Mouse (Mus musculus) forebrain, postnatal 0 days (tissue): Measurements from ENCODE around the gene Lrrc26. TPM values are rescaled to one million over a fixed set of nuclear protein-coding genes. Genes with fewer than 3 reads are reported as not detected.

ENCODE experiments used
- ATAC-seq: fragments of 200-750 bp; cut with Nextera tagmentation; 2 replicates; pipeline ENCODE4 v1.8.0; 2017; ENCODE audit warnings: mild to moderate bottlenecking, moderate library complexity
- DNase-seq: peaks from one replicate; pipeline ENCODE4 v3.0.0-alpha.2; 2015
- H3K27ac ChIP-seq: fragments of 300-500 bp; sonication (generic); 2 replicates; pipeline ENCODE4 v1.5.1; 2014; ENCODE audit warnings: low read depth, mild to moderate bottlenecking, antibody characterized with exemption, low read length, moderate library complexity, mixed read lengths
- H3K27me3 ChIP-seq: fragments of 300-500 bp; sonication (generic); 2 replicates; pipeline ENCODE4 v1.6.1; 2014; ENCODE audit warnings: mild to moderate bottlenecking, low read length, mixed read lengths; ENCODE audit not compliant: insufficient read depth
- H3K36me3 ChIP-seq: fragments of 300-500 bp; sonication (generic); 2 replicates; pipeline ENCODE4 v1.6.1; 2014; ENCODE audit warnings: mild to moderate bottlenecking, moderate library complexity; ENCODE audit not compliant: insufficient read depth
- H3K4me1 ChIP-seq: fragments of 300-500 bp; sonication (generic); 2 replicates; pipeline ENCODE4 v1.6.1; 2014; ENCODE audit warnings: antibody characterized with exemption; ENCODE audit not compliant: insufficient read depth
- H3K4me2 ChIP-seq: fragments of 300-500 bp; sonication (generic); 2 replicates; pipeline ENCODE4 v1.6.1; 2014; ENCODE audit warnings: low read depth, mild to moderate bottlenecking, moderate library complexity
- H3K4me3 ChIP-seq: fragments of 300-500 bp; sonication (generic); 2 replicates; pipeline ENCODE4 v1.5.1; 2014; ENCODE audit warnings: low read depth, low read length, mixed read lengths
- H3K9ac ChIP-seq: fragments of 300-500 bp; sonication (generic); 2 replicates; pipeline ENCODE4 v1.6.1; 2014; ENCODE audit warnings: mild to moderate bottlenecking
- H3K9me3 ChIP-seq: fragments of 300-500 bp; sonication (generic); 2 replicates; pipeline ENCODE4 v1.6.1; 2016; ENCODE audit warnings: low read length
- CTCF ChIP-seq: sonication (generic); IDR thresholded peaks from 2 replicates; pipeline ENCODE4 v1.5.1; 2016; ENCODE audit warnings: antibody characterized with exemption, control low read depth, low read depth
- WGBS: fragments of 180-500 bp; shearing (Covaris S2); extraction: QIAGEN DNeasy Blood & Tissue Kit; methylation state at CpG from one replicate; pipeline ENCODE4 v1.1.7; 2014; 5-methylcytosine and 5-hydroxymethylcytosine counted together
- polyA plus RNA-seq: library from polyadenylated mRNA; unstranded; fragments of >200 nt; fragmentation: Nextera tagmentation; extraction: Ambion mirVana; gene quantifications from 2 replicates; pipeline ENCODE4 v1.2.1, GENCODE M21; 2015
- total RNA-seq: library from RNA; depleted of rRNA; stranded (reverse); fragments of >200 nt; gene quantifications from 2 replicates; pipeline ENCODE4 v1.2.3, GENCODE M21; 2014; rRNA removed

Lrrc26 gene
- total RNA-seq (not detected in 2 replicates), polyA plus RNA-seq (0.15 TPM in 1 of 2 replicates, not detected in the other)

DNA sequence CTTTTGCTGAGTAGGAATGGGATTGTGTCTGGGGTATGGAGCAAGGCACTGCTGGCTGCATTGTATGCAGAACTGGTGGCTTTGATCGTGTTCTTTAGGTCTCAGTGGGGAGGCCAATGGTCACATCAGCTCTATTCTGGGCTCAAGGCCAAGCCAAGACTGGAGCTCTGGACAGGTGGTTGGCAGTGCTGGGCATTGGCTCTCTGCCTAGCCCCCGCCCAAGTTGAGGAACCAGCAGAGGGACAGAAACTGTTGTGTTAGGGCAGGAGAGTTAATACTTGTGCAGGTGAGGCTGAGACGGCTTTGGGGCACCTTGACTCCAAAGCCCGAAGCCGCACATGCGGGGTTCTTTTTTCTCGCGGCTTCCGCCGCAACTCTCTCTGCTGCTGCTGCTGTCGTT, at the start of gene Lrrc26:
Gene Lrrc26 (plus strand): TSS at position 265 of the 400 bp plus-strand sequence.
- WGBS, result 7% methylated on average over 11 of the region's 11 CpGs
- no peaks in the 10 kb centered on the region for H3K9me3 ChIP-seq
- ATAC-seq, result no peak
- H3K4me3 ChIP-seq, result peak within 1 kb of the TSS; percentile 28
- no peak for TF ChIP-seq CTCF
- H3K4me1 ChIP-seq, result peaks cover 8% of the 10 kb centered on the region; the same call in 1 of the 2 replicates
- H3K27me3 ChIP-seq, result peaks cover 39% of the 10 kb centered on the region
- peaks cover 23% of the 10 kb centered on the region for H3K36me3 ChIP-seq
- peak within 1 kb of the TSS; percentile 60 for H3K4me2 ChIP-seq
- no peak for DNase-seq
- H3K9ac ChIP-seq, result peak within 1 kb of the TSS; percentile 48
- no peak within 1 kb of the TSS for H3K27ac ChIP-seq

DNA sequence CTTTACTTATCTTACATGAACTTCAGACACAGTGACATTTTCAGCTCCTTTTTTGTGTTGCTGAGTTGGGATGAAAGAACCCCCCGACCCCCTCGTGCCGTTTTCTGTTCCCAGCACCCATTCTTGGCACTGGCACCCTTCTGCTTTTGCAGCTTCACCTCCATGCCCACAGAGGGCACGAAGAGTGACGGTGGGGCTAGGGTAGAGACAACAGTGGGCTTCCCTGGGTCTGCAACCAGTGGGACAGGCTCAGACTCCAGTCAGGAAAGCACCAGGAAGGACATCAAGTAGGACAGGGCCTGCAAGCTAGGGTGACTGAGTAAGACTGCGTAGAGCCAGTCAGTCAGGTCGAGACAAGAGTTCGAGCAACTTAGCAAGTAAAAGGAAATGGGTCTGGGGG, 49.4 kb upstream of the Lrrc26 start:
- no peak for DNase-seq
- Histone ChIP-seq H3K9me3 (no peaks in the 10 kb centered on the region), H3K36me3 (peaks cover 17% of the 10 kb centered on the region), H3K27ac (peak overlapping the region; percentile 82; the same call in 1 of the 2 replicates), H3K27me3 (no peaks in the 10 kb centered on the region), H3K4me3 (peak overlapping the region; percentile 70), H3K9ac (no peak overlapping the region), H3K4me2 (peak overlapping the region; percentile 89), H3K4me1 (peaks cover 6% of the 10 kb centered on the region)
- TF ChIP-seq CTCF, result no peak
- no peak; the same call in 1 of the 2 replicates for ATAC-seq
- 46% methylated on average over 8 of the region's 8 CpGs for WGBS

DNA sequence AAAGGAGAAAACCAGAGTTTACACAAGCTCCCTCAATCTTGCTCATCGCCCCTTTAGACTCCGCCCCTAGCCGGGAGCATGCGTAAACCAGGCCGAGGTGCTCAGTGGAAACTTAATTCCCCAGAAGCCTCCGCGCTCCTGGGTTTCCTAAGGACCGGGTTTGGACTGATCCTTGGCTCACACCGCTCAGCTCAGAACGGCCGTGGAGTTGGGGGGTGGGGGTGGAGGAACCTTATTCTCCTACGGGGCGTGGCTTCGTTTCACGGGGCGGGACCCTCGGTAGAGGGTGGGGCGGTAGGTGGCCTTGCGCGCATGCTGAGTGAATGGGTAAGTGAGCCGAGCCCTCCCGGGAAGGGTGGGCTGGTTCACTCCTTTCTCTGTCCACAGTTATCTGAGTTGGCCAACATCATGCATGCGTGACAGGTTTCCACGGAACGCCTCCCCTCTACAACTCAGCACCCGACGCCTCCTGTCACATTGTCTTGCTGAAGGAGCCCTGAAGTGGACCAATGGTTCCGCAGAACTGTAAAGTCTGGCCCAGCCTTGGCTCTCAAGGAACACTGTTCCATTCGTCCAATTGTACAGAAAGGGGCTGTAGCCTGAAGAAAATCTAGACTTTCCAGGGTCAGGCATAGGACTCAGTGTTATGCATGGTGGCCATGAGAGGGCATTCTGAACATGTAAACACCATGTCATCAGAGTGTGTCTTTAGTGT, 48.8 kb upstream of the Lrrc26 start:
- peak overlapping the region; percentile 89 for H3K4me2 ChIP-seq
- H3K9me3 ChIP-seq, result no peaks in the 10 kb centered on the region
- H3K4me3 ChIP-seq, result peak overlapping the region; percentile 70
- H3K9ac ChIP-seq, result peak overlapping the region; percentile 79; the same call in 1 of the 2 replicates
- DNase-seq (peak; percentile 90), ATAC-seq (peak; percentile 91)
- H3K27me3 ChIP-seq, result no peaks in the 10 kb centered on the region
- WGBS, result under 1% methylated on average over 29 of the region's 29 CpGs
- peaks cover 23% of the 10 kb centered on the region for H3K36me3 ChIP-seq
- TF ChIP-seq CTCF, result no peak
- peak overlapping the region; percentile 82 for H3K27ac ChIP-seq
- peaks cover 6% of the 10 kb centered on the region for H3K4me1 ChIP-seq

DNA sequence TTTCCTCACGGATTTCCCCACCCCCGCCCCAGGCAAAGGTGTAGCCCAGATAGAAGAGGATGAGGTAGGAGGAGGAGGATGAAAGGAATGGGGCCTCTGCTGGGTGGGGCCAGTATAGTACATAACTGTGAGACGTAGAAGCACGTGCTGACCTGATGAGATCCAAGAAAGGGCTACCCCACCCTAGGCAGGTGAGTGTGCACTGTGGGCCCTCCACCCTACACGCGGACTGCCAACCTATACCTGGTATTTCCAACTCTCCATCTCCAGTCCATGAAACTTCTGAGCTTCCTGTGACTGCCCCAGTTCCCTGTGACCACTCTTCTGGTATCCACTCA, 48.3 kb upstream of the Lrrc26 start:
- peaks cover 24% of the 10 kb centered on the region for H3K36me3 ChIP-seq
- WGBS, result 16% methylated on average over 6 of the region's 6 CpGs
- DNase-seq, result no peak
- no peak for TF ChIP-seq CTCF
- H3K9me3 ChIP-seq, result no peaks in the 10 kb centered on the region
- H3K27ac ChIP-seq, result peak overlapping the region; percentile 82; the same call in 1 of the 2 replicates
- ATAC-seq, result peak; percentile 0; the same call in 1 of the 2 replicates
- H3K4me1 ChIP-seq, result peaks cover 6% of the 10 kb centered on the region
- H3K4me2 ChIP-seq, result peak overlapping the region; percentile 89
- peak overlapping the region; percentile 79 for H3K9ac ChIP-seq
- H3K27me3 ChIP-seq, result no peaks in the 10 kb centered on the region
- peak overlapping the region; percentile 70 for H3K4me3 ChIP-seq

DNA sequence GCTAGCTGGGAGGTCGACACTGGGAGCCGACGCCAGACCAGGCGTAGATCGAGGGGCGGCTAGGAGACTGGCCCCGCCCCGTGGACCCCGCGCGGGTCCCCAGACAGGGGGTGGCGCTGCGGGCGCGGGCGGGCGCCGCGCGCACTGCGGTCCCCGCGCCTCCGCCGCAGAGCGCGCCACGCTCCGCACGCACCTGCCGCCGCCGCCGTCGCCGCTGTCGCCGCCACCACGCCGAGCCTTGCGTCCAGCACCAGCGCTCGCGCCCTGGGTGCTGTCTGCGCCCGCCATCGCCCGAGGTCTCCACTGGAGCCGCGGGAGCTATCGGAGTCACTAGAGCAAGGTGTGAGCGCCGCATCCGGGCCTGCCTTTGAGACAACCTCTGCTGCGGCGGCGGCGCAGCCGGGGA, 47.6 kb upstream of the Lrrc26 start, which contains the start of the genes Rnf208 and Cysrt1:
Gene Rnf208 (plus strand): TSS at position 155 of the 406 bp plus-strand sequence.
Gene Cysrt1 (minus strand): TSS at position 352 of the 406 bp plus-strand sequence.
- no peaks in the 10 kb centered on the region for H3K9me3 ChIP-seq
- H3K36me3 ChIP-seq, result peaks cover 26% of the 10 kb centered on the region
- peak; percentile 75 for DNase-seq
- under 1% methylated on average over 59 of the region's 59 CpGs for WGBS
- H3K4me2 ChIP-seq, result peak within 1 kb of the TSS; percentile 89
- H3K4me3 ChIP-seq, result peak within 1 kb of the TSS; percentile 70
- no peaks in the 10 kb centered on the region for H3K27me3 ChIP-seq
- peak within 1 kb of the TSS; percentile 79 for H3K9ac ChIP-seq
- no peak; the same call in 1 of the 2 replicates for TF ChIP-seq CTCF
- peak; percentile 74 for ATAC-seq
- H3K27ac ChIP-seq, result peak within 1 kb of the TSS; percentile 82
- H3K4me1 ChIP-seq, result peaks cover 6% of the 10 kb centered on the region

DNA sequence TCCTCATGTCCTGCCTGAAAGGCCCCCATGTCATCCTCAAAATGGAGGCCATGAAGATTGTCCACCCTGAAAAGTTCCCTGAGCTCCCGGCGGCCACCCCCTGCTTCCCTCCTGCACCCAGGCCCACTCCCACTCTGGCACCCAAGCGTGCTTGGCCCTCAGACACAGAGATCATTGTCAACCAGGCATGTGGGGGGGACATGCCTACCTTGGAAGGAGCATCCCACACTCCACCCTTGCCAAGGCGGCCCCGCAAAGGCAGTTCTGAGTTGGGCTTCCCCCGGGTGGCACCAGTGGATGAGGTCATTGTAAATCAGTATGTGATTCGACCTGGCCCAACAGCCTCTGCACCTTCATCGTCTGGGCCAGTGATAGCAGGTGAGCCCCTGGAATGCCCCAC, 46.4 kb upstream of the Lrrc26 start:
- ATAC-seq, result no peak
- no peak for TF ChIP-seq CTCF
- peak overlapping the region; percentile 70; the same call in 1 of the 2 replicates for H3K4me3 ChIP-seq
- peak overlapping the region; percentile 79 for H3K9ac ChIP-seq
- DNase-seq, result no peak
- 79% methylated on average over 8 of the region's 8 CpGs for WGBS
- H3K27me3 ChIP-seq, result no peaks in the 10 kb centered on the region
- H3K9me3 ChIP-seq, result no peaks in the 10 kb centered on the region
- peaks cover 34% of the 10 kb centered on the region for H3K36me3 ChIP-seq
- peaks cover 6% of the 10 kb centered on the region for H3K4me1 ChIP-seq
- H3K4me2 ChIP-seq, result peak overlapping the region; percentile 89
- H3K27ac ChIP-seq, result no peak overlapping the region

DNA sequence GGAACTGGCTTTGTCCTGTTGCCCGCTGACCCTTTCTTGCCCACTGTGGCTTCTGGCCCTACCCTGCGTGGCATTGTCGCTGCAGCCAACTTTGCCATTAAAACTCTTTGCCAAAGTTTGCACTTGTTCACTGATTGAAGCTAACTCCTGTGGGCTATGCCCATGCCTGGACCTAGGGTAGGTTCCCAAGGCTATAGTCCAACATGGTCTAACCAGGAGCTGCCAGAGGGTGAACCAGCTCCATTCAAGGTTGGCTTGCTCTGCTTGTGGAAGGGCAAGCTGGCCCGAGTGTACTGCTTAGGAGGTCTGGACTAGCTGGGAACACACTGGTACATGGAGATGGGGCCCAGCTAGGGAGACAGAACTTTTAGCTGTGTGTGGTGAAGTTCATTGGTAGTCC, 45.6 kb upstream of the Lrrc26 start:
- H3K9ac ChIP-seq, result no peak overlapping the region
- no peak for ATAC-seq
- no peaks in the 10 kb centered on the region for H3K27me3 ChIP-seq
- 91% methylated on average over 4 of the region's 4 CpGs for WGBS
- no peak overlapping the region for H3K4me2 ChIP-seq
- H3K9me3 ChIP-seq, result no peaks in the 10 kb centered on the region
- peaks cover 6% of the 10 kb centered on the region for H3K4me1 ChIP-seq
- peaks cover 38% of the 10 kb centered on the region for H3K36me3 ChIP-seq
- no peak overlapping the region for H3K27ac ChIP-seq
- no peak for TF ChIP-seq CTCF
- DNase-seq, result no peak
- H3K4me3 ChIP-seq, result no peak overlapping the region
